Mouse (Mus musculus): ENCODE results near the gene Kcnd2.

Kcnd2 gene

DNA sequence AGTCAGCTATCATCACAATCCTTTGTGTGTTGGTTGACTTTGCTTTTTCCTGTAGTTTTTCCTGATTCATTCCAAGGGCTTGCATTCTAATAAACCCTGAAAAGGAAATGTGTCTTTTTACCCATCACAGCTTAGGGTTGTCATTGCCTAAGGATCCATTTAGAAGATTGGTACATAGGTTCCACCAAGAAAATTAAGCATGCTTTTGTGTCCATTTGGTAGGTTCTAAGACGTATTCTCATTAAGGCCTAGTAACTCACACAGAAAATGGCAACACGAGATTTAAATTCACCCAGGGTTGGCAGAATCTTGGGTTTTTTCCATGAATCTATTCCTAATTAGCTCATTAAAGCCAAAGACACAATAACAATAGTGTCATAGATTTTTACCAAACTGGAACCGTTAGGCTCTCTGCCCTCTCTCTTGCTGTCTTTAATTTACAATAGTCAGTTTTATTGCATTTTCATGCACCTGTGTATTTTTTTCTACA is 477.6 kb downstream of the Kcnd2 start:
- no peak for DNase-seq

DNA sequence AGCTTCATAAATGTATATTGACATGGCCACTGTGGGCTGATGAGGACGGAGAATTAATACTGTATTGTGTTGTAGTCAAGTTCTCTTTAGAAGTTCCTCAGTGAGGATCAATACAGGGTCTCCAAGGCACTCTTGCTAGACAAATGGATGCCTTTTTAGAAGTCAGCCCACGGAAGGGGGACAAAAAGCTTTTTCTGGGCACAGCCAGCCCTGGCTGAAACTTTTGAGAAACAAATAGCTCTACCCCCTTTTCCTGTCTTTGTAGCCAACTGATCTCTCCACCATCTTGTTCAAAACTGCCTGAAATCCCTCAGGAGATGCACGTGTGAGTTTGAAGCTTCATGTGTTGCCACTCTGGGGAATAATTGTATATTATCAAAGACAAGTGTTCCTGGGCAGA is 482.3 kb downstream of the Kcnd2 start:
- no peak for DNase-seq

DNA sequence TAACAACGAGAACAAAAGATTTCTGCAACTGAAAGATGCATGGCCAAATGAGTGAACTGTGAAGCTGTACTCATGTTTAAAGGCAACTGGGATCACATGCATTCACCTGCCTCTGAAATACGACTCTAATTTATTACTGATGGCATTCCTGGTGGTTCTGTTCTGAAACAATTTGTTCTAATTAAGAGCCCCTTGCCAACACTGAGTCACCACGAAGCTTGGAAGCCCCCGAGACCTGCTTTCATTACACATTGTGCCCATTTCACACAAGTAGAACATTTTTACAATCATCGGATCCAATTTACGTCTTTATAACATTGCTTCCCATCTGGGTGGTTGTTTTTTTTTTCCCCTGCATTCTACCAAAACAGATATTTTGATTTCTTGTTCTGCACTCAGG is 485.8 kb downstream of the Kcnd2 start:
- DNase-seq: no peak

DNA sequence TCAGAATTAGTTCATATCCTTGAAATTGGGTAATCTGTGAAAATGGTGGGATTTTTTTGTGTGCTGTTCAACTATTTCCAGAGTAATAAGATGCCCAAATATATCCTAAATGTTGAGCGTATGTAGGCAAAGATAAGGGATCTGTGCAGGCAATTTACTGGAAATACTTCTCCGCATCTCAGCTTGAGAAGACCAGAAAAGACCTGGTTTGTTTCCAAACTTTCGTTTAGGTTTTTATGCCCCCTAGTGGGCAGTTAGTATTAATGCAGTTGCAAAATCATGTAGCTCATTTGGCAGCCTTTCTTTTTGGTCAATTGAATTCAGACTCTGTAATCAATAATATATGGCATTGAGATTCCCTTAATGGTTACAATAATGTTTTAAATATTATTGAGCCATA is 493.9 kb downstream of the Kcnd2 start:
- DNase-seq: no peak

DNA sequence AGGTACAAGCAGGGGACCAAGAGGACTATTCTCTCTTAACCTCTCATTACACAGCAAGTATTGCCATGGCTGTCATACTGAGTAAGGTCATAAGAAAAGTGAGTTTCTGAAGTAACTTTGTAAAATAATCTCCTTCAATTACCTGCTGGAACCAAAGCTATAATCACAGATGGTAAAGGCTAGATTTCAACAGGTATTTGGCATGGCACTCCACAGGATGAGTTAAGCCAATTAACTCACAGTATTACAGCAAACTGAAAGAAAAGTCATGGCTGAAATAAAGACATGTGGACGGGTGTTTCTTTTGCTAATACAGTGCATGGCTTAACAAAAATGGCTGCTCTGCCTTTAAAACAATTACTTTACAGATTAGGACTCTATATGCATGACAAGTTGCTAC is 503.8 kb downstream of the Kcnd2 start:
- no peak for DNase-seq

DNA sequence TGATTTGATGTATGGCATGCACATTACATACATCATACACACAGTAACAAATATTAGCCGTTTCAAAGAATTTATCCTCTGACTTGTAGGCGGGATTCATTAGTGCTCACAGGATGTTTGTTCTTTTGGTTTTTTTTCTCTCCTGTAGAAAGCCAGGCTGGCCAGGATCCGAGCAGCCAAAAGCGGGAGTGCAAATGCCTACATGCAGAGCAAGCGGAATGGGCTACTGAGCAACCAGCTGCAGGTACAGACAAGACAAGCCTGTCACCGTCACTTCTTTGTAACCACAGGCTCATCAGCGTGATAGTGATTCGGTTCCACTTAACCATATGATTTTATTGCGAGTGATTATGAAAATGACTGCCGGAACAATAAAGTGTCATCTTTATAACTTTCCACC is 506.9 kb downstream of the Kcnd2 start:
- no peak for DNase-seq

- DNase-seq: no peak
Observed at GRCm38 (mm10) chr6:21740606-21741005, 525.3 kb downstream of the Kcnd2 start.

- no peak for DNase-seq
Observed at GRCm38 (mm10) chr6:21744615-21745266, 529.4 kb downstream of the Kcnd2 start.

DNA sequence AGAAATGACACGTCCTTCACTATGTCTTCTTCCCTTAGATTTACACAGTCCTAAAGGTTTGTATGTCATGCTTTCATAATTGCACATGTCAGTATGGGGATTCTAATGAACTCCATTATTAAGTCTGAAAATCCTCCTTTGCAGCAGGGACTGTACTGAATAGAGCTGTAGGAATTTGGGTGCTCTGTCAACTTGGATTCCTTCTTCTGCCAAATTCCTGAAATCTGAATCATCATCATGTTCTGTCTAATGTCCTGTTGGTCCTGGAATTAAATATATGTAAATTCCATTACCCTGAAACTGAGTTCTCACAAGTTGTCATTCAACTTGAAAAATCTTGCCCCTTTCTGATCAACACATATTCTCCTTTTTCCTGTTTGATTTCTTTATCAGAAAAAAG is 532.2 kb downstream of the Kcnd2 start:
- DNase-seq: no peak

DNA sequence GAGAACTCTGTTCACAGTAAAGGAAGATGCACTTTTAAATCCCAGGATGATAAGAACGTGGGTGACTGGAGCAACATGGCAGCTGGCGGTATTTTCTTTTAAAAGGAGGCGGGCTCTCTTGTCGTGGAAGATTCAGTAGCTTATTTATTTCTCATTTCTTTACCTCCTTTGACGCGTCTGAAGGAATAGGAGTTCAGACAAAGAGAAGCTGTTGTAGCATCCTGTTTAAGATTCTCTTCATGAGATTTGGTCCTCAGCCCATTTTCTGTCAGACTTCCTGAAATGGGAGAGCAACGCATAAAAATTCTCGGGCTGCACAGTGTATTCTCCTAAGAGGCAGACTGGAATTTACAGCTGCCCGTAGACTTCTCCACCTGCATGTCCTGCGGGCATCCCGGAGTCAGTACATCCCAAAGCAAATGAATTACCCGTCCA is 552.5 kb downstream of the Kcnd2 start:
- DNase-seq: no peak

- no peak for DNase-seq
Observed at GRCm38 (mm10) chr6:21768745-21769446, 553.6 kb downstream of the Kcnd2 start.

- DNase-seq: no peak
Observed at GRCm38 (mm10) chr6:21769447-21769809, 554.1 kb downstream of the Kcnd2 start.

GRCm38 (mm10) chr6:21774213-21774916 is 559.1 kb downstream of the Kcnd2 start:
- DNase-seq: no peak
